Mouse (Mus musculus): ENCODE measurements around the gene Cdk17. TPM values are rescaled to one million over a fixed set of nuclear protein-coding genes. Genes with fewer than 3 reads are reported as not detected.

Gene Cdk17
- total RNA-seq, 2 experiments from 2014 or later = 28.0 to 28.3 TPM

GRCm38 (mm10) chr10:93250436-93251317 lies 90.0 kb downstream of the Cdk17 start:
- DNase-seq = no peak
- intact Hi-C loops (cut with DNase I) = no loop called here

- no peak for DNase-seq
- intact Hi-C loops (cut with DNase I) = no loop called here
Measured at GRCm38 (mm10) chr10:93251426-93251825, 90.8 kb downstream of the Cdk17 start.

- intact Hi-C loops (cut with DNase I) = no loop called here
- DNase-seq = no peak
Measured at GRCm38 (mm10) chr10:93252661-93253060, 92.0 kb downstream of the Cdk17 start.

GRCm38 (mm10) chr10:93253156-93253555 lies 92.5 kb downstream of the Cdk17 start:
- intact Hi-C loops (cut with DNase I) = no loop called here
- no peak for DNase-seq

GRCm38 (mm10) chr10:93255294-93255693 lies 94.6 kb downstream of the Cdk17 start:
- intact Hi-C loops (cut with DNase I) = no loop called here
- DNase-seq = no peak

- intact Hi-C loops (cut with DNase I) = no loop called here
- DNase-seq = no peak
Measured at GRCm38 (mm10) chr10:93259826-93260225, 99.2 kb downstream of the Cdk17 start.

- intact Hi-C loops (cut with DNase I) = no loop called here
- peak in 1 of 2 experiments; percentile 53 for DNase-seq
Measured at GRCm38 (mm10) chr10:93261132-93261980, 100.7 kb downstream of the Cdk17 start.

GRCm38 (mm10) chr10:93261981-93262499 lies 101.4 kb downstream of the Cdk17 start:
- no peak for DNase-seq
- intact Hi-C loops (cut with DNase I) = no loop called here

- DNase-seq = no peak
- intact Hi-C loops (cut with DNase I) = no loop called here
Measured at GRCm38 (mm10) chr10:93263431-93263830, 102.8 kb downstream of the Cdk17 start.

- intact Hi-C loops (cut with DNase I) = no loop called here
- DNase-seq = no peak
Measured at GRCm38 (mm10) chr10:93264001-93264400, 103.3 kb downstream of the Cdk17 start.

- intact Hi-C loops (cut with DNase I) = loop anchor here (5.0 kb wide), 1 partner anchor 34 kb away; no protein-coding TSS in a partner anchor
- DNase-seq = no peak
Measured at GRCm38 (mm10) chr10:93265833-93266232, 105.2 kb downstream of the Cdk17 start.

- intact Hi-C loops (cut with DNase I) = loop anchor here (5.0 kb wide), 1 partner anchor 34 kb away; no protein-coding TSS in a partner anchor
Measured at GRCm38 (mm10) chr10:93266521-93266920, 105.8 kb downstream of the Cdk17 start.

GRCm38 (mm10) chr10:93267509-93267908 lies 106.8 kb downstream of the Cdk17 start:
- DNase-seq = no peak
- intact Hi-C loops (cut with DNase I) = loop anchor here (5.0 kb wide), 1 partner anchor 35 kb away; no protein-coding TSS in a partner anchor

More at GRCm38 (mm10) chr10:93266521-93266920, 105.8 kb downstream of the Cdk17 start:
- no peak for DNase-seq

- no peak for DNase-seq
- intact Hi-C loops (cut with DNase I) = loop anchor here (5.0 kb wide), 1 partner anchor 36 kb away; no protein-coding TSS in a partner anchor
Measured at GRCm38 (mm10) chr10:93268339-93268738, 107.7 kb downstream of the Cdk17 start.

GRCm38 (mm10) chr10:93269744-93270143 lies 109.1 kb downstream of the Cdk17 start:
- DNase-seq = no peak
- intact Hi-C loops (cut with DNase I) = loop anchor here (5.0 kb wide), 1 partner anchor 37 kb away; no protein-coding TSS in a partner anchor

- intact Hi-C loops (cut with DNase I) = no loop called here
- no peak for DNase-seq
Measured at GRCm38 (mm10) chr10:93270889-93271460, 110.3 kb downstream of the Cdk17 start.

GRCm38 (mm10) chr10:93271831-93272230 lies 111.2 kb downstream of the Cdk17 start:
- intact Hi-C loops (cut with DNase I) = no loop called here
- peak in 1 of 2 experiments; percentile 57 for DNase-seq

GRCm38 (mm10) chr10:93272986-93273982 lies 112.6 kb downstream of the Cdk17 start:
- intact Hi-C loops (cut with DNase I) = no loop called here
- DNase-seq = no peak

- no peak for DNase-seq
- intact Hi-C loops (cut with DNase I) = no loop called here
Measured at GRCm38 (mm10) chr10:93274277-93274696, 113.6 kb downstream of the Cdk17 start.
